Mouse (Mus musculus): ENCODE measurements around the gene Satb2. TPM values are rescaled to one million over a fixed set of nuclear protein-coding genes. Genes with fewer than 3 reads are reported as not detected.

Satb2 gene
- polyA plus RNA-seq, 1 experiment = 34.5 TPM

GRCm38 (mm10) chr1:56965879-56966579 is 12.4 kb downstream of the Satb2 start:
- Histone ChIP-seq H3K4me1 (ENCODE audit: control insufficient read depth, insufficient read depth, low read length) (no peaks in the 10 kb centered on the region; the same call in 1 of the 2 replicates), H3K4me3 (ENCODE audit: insufficient read depth, low read length) (peak overlapping the region; percentile 8), H3K27ac (ENCODE audit: insufficient read depth, low read length) (no peak overlapping the region)
- TF ChIP-seq POLR2A (IDR thresholded peaks at IDR 0.05; ENCODE audit: extremely low read depth, insufficient read depth, low read length) = no peak
- no peak for TF ChIP-seq CTCF (IDR thresholded peaks at IDR 0.05; ENCODE audit: extremely low read depth, insufficient read depth, low read length)

- Histone ChIP-seq H3K4me3 (ENCODE audit: insufficient read depth, low read length) (peak overlapping the region; percentile 34; the same call in 1 of the 2 replicates), H3K27ac (ENCODE audit: insufficient read depth, low read length) (no peak overlapping the region), H3K4me1 (ENCODE audit: control insufficient read depth, insufficient read depth, low read length) (no peaks in the 10 kb centered on the region; the same call in 1 of the 2 replicates)
- TF ChIP-seq CTCF (IDR thresholded peaks at IDR 0.05; ENCODE audit: extremely low read depth, insufficient read depth, low read length) (no peak), POLR2A (IDR thresholded peaks at IDR 0.05; ENCODE audit: extremely low read depth, insufficient read depth, low read length) (no peak)
These were observed 14.0 kb downstream of the Satb2 start for GRCm38 (mm10) chr1:56964493-56964892.

GRCm38 (mm10) chr1:56963291-56963690 is 15.2 kb downstream of the Satb2 start:
- no peak for TF ChIP-seq CTCF (IDR thresholded peaks at IDR 0.05; ENCODE audit: extremely low read depth, insufficient read depth, low read length)
- H3K27ac ChIP-seq (ENCODE audit: insufficient read depth, low read length) = peak overlapping the region; percentile 56; the same call in 1 of the 2 replicates
- no peak overlapping the region for H3K4me3 ChIP-seq (ENCODE audit: insufficient read depth, low read length)
- H3K4me1 ChIP-seq (ENCODE audit: control insufficient read depth, insufficient read depth, low read length) = no peaks in the 10 kb centered on the region; the same call in 1 of the 2 replicates

- H3K4me3 ChIP-seq (ENCODE audit: insufficient read depth, low read length) = no peak overlapping the region
- peaks cover 6% of the 10 kb centered on the region for H3K4me1 ChIP-seq (ENCODE audit: control insufficient read depth, insufficient read depth, low read length)
- TF ChIP-seq CTCF (IDR thresholded peaks at IDR 0.05; ENCODE audit: extremely low read depth, insufficient read depth, low read length) (no peak), POLR2A (IDR thresholded peaks at IDR 0.05; ENCODE audit: extremely low read depth, insufficient read depth, low read length) (no peak)
- no peak overlapping the region for H3K27ac ChIP-seq (ENCODE audit: insufficient read depth, low read length)
These were observed 19.5 kb downstream of the Satb2 start for GRCm38 (mm10) chr1:56958996-56959395.

- TF ChIP-seq POLR2A (IDR thresholded peaks at IDR 0.05; ENCODE audit: extremely low read depth, insufficient read depth, low read length) (no peak), CTCF (IDR thresholded peaks at IDR 0.05; ENCODE audit: extremely low read depth, insufficient read depth, low read length) (no peak)
- no peak overlapping the region for H3K4me3 ChIP-seq (ENCODE audit: insufficient read depth, low read length)
- H3K27ac ChIP-seq (ENCODE audit: insufficient read depth, low read length) = peak overlapping the region; percentile 92
- H3K4me1 ChIP-seq (ENCODE audit: control insufficient read depth, insufficient read depth, low read length) = peaks cover 6% of the 10 kb centered on the region
These were observed 20.5 kb downstream of the Satb2 start for GRCm38 (mm10) chr1:56957942-56958341.

GRCm38 (mm10) chr1:56956811-56957210 is 21.6 kb downstream of the Satb2 start:
- TF ChIP-seq CTCF (IDR thresholded peaks at IDR 0.05; ENCODE audit: extremely low read depth, insufficient read depth, low read length) = no peak
- no peak for TF ChIP-seq POLR2A (IDR thresholded peaks at IDR 0.05; ENCODE audit: extremely low read depth, insufficient read depth, low read length)
- Histone ChIP-seq H3K4me1 (ENCODE audit: control insufficient read depth, insufficient read depth, low read length) (peaks cover 6% of the 10 kb centered on the region), H3K4me3 (ENCODE audit: insufficient read depth, low read length) (no peak overlapping the region), H3K27ac (ENCODE audit: insufficient read depth, low read length) (0 out of 2 replicates have a peak overlapping the region, but pooled peaks have one; percentile 73)

GRCm38 (mm10) chr1:56955739-56956085 is 22.7 kb downstream of the Satb2 start:
- Histone ChIP-seq H3K4me3 (ENCODE audit: insufficient read depth, low read length) (no peak overlapping the region), H3K27ac (ENCODE audit: insufficient read depth, low read length) (0 out of 2 replicates have a peak overlapping the region, but pooled peaks have one; percentile 4), H3K4me1 (ENCODE audit: control insufficient read depth, insufficient read depth, low read length) (peaks cover 8% of the 10 kb centered on the region)
- TF ChIP-seq POLR2A (IDR thresholded peaks at IDR 0.05; ENCODE audit: extremely low read depth, insufficient read depth, low read length) = peak; percentile 25; the same call in 1 of the 2 replicates
- no peak for TF ChIP-seq CTCF (IDR thresholded peaks at IDR 0.05; ENCODE audit: extremely low read depth, insufficient read depth, low read length)

- H3K27ac ChIP-seq (ENCODE audit: insufficient read depth, low read length) = no peak overlapping the region; the same call in 1 of the 2 replicates
- TF ChIP-seq CTCF (IDR thresholded peaks at IDR 0.05; ENCODE audit: extremely low read depth, insufficient read depth, low read length) (no peak), POLR2A (IDR thresholded peaks at IDR 0.05; ENCODE audit: extremely low read depth, insufficient read depth, low read length) (no peak)
These were observed 23.3 kb downstream of the Satb2 start for GRCm38 (mm10) chr1:56955055-56955738.

GRCm38 (mm10) chr1:56953538-56953937 is 24.9 kb downstream of the Satb2 start:
- peak overlapping the region; percentile 74 for H3K27ac ChIP-seq (ENCODE audit: insufficient read depth, low read length)
- H3K4me3 ChIP-seq (ENCODE audit: insufficient read depth, low read length) = no peak overlapping the region
- H3K4me1 ChIP-seq (ENCODE audit: control insufficient read depth, insufficient read depth, low read length) = peaks cover 9% of the 10 kb centered on the region
- no peak for TF ChIP-seq POLR2A (IDR thresholded peaks at IDR 0.05; ENCODE audit: extremely low read depth, insufficient read depth, low read length)
- TF ChIP-seq CTCF (IDR thresholded peaks at IDR 0.05; ENCODE audit: extremely low read depth, insufficient read depth, low read length) = no peak

More at GRCm38 (mm10) chr1:56955055-56955738, 23.3 kb downstream of the Satb2 start:
- Histone ChIP-seq H3K4me3 (ENCODE audit: insufficient read depth, low read length) (no peak overlapping the region), H3K4me1 (ENCODE audit: control insufficient read depth, insufficient read depth, low read length) (peaks cover 9% of the 10 kb centered on the region)
